Mouse (Mus musculus) CH12.LX (cell line): ENCODE measurements around the gene Baz1b. TPM values are rescaled to one million over a fixed set of nuclear protein-coding genes. Genes with fewer than 3 reads are reported as not detected.

Experiments used
- DNase-seq: peaks from one replicate; pipeline ENCODE4 v3.0.0-alpha.2; 2013; ENCODE audit errors: extremely low read depth
- H3K27ac ChIP-seq: 2 replicates; pipeline ENCODE4 v1.5.1; 2012; ENCODE audit warnings: low read depth, mild to moderate bottlenecking, control low read depth, moderate library complexity; ENCODE audit not compliant: insufficient read depth
- H3K27me3 ChIP-seq: replicated peaks from 2 replicates; pipeline ENCODE3; 2012; ENCODE audit warnings: inconsistent platforms
- H3K36me3 ChIP-seq, 2 experiments: replicated peaks in 1 of 2; 2 replicates each; pipeline versions ENCODE3 to v1.6.1; 2012; ENCODE audit warnings: inconsistent platforms in 1 of 2, low read length in 1 of 2, mild to moderate bottlenecking in 1 of 2, mixed read lengths in 1 of 2, moderate library complexity in 1 of 2; ENCODE audit not compliant: control insufficient read depth in 1 of 2, insufficient read depth in 1 of 2
- H3K4me1 ChIP-seq, 2 experiments: 2 replicates each; pipeline ENCODE4 v1.6.1; 2012; ENCODE audit warnings: inconsistent platforms in 1 of 2, moderate library complexity in 1 of 2; ENCODE audit not compliant: insufficient read depth in 2 of 2, control insufficient read depth in 1 of 2
- H3K4me2 ChIP-seq: 2 replicates; pipeline ENCODE4 v1.6.1; 2012; ENCODE audit warnings: low read depth, mild to moderate bottlenecking, control low read depth; ENCODE audit not compliant: poor library complexity, insufficient read depth, severe bottlenecking
- H3K4me3 ChIP-seq, 3 experiments: fragments of 150-350 bp in 1 of 3; sonication (generic) in 1 of 3; replicated peaks in 1 of 3; 2 replicates each; pipeline versions ENCODE3 to v1.5.1; 2011 to 2012; ENCODE audit warnings: low read depth in 2 of 3, low read length in 2 of 3, mild to moderate bottlenecking in 2 of 3, moderate library complexity in 2 of 3, control low read depth in 1 of 3, improper control_type of control experiment in 1 of 3, inconsistent platforms in 1 of 3, mixed read lengths in 1 of 3; ENCODE audit not compliant: poor library complexity in 1 of 3
- H3K79me2 ChIP-seq: replicated peaks from 2 replicates; pipeline ENCODE4 v1.6.1; 2012; ENCODE audit warnings: mild to moderate bottlenecking, moderate library complexity; ENCODE audit not compliant: control insufficient read depth, poor library complexity, insufficient read depth, severe bottlenecking; ENCODE audit errors: extremely low read depth
- H3K9ac ChIP-seq: 2 replicates; pipeline ENCODE4 v1.6.1; 2012; ENCODE audit warnings: low read depth, mild to moderate bottlenecking, control low read depth, moderate library complexity; ENCODE audit not compliant: insufficient read depth
- H3K9me3 ChIP-seq: replicated peaks from 2 replicates; pipeline ENCODE3; 2012; ENCODE audit warnings: low read length, inconsistent platforms, mixed read lengths
- E2F4 ChIP-seq: IDR thresholded peaks from 2 replicates; pipeline ENCODE4 v1.6.1; 2011; ENCODE audit warnings: low read depth, low read length, improper control_type of control experiment; ENCODE audit not compliant: insufficient replicate concordance
- EP300 ChIP-seq: IDR thresholded peaks from 2 replicates; pipeline ENCODE4 v1.6.1; 2011; ENCODE audit warnings: low read length, improper control_type of control experiment
- JUND ChIP-seq: conservative IDR thresholded peaks from 2 replicates; pipeline ENCODE4 v1.6.1; 2011; ENCODE audit warnings: low read depth, low read length, improper control_type of control experiment
- KAT2A ChIP-seq: IDR thresholded peaks from 2 replicates; pipeline ENCODE4 v1.6.1; 2012; ENCODE audit warnings: low read length, improper control_type of control experiment, inconsistent platforms; ENCODE audit not compliant: insufficient replicate concordance
- MAX ChIP-seq: IDR thresholded peaks from 2 replicates; pipeline ENCODE4 v1.6.1; 2011; ENCODE audit warnings: low read length, improper control_type of control experiment
- NELFE ChIP-seq: IDR thresholded peaks from 2 replicates; pipeline ENCODE4 v1.6.1; 2011; ENCODE audit warnings: low read depth, low read length, improper control_type of control experiment
- RAD21 ChIP-seq: IDR thresholded peaks from 2 replicates; pipeline ENCODE4 v1.6.1; 2011; ENCODE audit warnings: low read depth, mild to moderate bottlenecking, low read length, improper control_type of control experiment, moderate library complexity
- TCF12 ChIP-seq: IDR thresholded peaks from 2 replicates; pipeline ENCODE4 v1.6.1; 2014; ENCODE audit warnings: low read depth, mild to moderate bottlenecking, inconsistent platforms, low read length, improper control_type of control experiment
- USF2 ChIP-seq: conservative IDR thresholded peaks from 2 replicates; pipeline ENCODE4 v1.6.1; 2011; ENCODE audit warnings: low read depth, low read length, improper control_type of control experiment
- ZC3H11A ChIP-seq: IDR thresholded peaks from 2 replicates; pipeline ENCODE4 v1.6.1; 2012; ENCODE audit warnings: low read depth, mild to moderate bottlenecking, inconsistent platforms, low read length, improper control_type of control experiment
- dilution Hi-C: fragments of 300-500 bp; cut with MboI; formaldehyde crosslinking; loops from 2 replicates; pipeline ENCODE4 v1.14.3; 2020; ENCODE audit warnings: low sequenced_read_pairs; ENCODE audit not compliant: extremely low pct_unique_long_range_greater_than_20kb, extremely low pct_ligation_motif_present
- in situ Hi-C: fragments of 300-500 bp; cut with MboI; formaldehyde crosslinking; loops from 3 replicates; pipeline ENCODE4 v1.14.3; 2019; ENCODE audit warnings: low sequenced_read_pairs, low pct_ligation_motif_present, low pct_unique_long_range_greater_than_20kb, mixed read lengths
- polyA plus RNA-seq: library from polyadenylated mRNA; unstranded; fragments of >175 nt; gene quantifications from 2 replicates; pipeline ENCODE4 v1.2.1, GENCODE M21; 2012; ENCODE audit warnings: low read depth; ENCODE audit not compliant: insufficient read length
- total RNA-seq, 2 experiments: library from RNA; depleted of rRNA; stranded (reverse); fragments of 300-350 nt in 1 of 2; fragments of >200 nt in 1 of 2; gene quantifications; 2 replicates each; pipeline ENCODE4 v1.2.3; 2012 to 2014

Gene Baz1b
- total and polyA plus RNA-seq, 3 experiments: 53.3 to 85.4 (median 60.0) TPM

GRCm38 (mm10) chr5:135292001-135292400, 104.9 kb downstream of the Baz1b start:
- no peaks in the 10 kb centered on the region for H3K79me2 ChIP-seq
- peaks cover 55% of the 10 kb centered on the region for H3K27me3 ChIP-seq
- H3K27ac ChIP-seq: no peak overlapping the region
- no peak for TF ChIP-seq JUND
- TF ChIP-seq NELFE: no peak
- no peak for TF ChIP-seq RAD21
- no peak for TF ChIP-seq MAX
- TF ChIP-seq KAT2A: no peak
- TF ChIP-seq ZC3H11A: no peak
- TF ChIP-seq USF2: no peak
- no peak for TF ChIP-seq TCF12
- TF ChIP-seq EP300: no peak
- TF ChIP-seq E2F4: no peak
- no peak overlapping the region for H3K4me3 ChIP-seq
- H3K4me1 ChIP-seq: no peaks in the 10 kb centered on the region
- in situ Hi-C loops: no loop called here
- no peak overlapping the region for H3K4me2 ChIP-seq
- H3K36me3 ChIP-seq: no peaks in the 10 kb centered on the region
- H3K9me3 ChIP-seq: peaks cover 12% of the 10 kb centered on the region
- dilution Hi-C loops: no loop called here
- no peak overlapping the region for H3K9ac ChIP-seq
- DNase-seq: no peak

Other genes with a start within 250 kb of the Baz1b start
- gene Cldn4, start 240.3 kb upstream of the Baz1b start, total RNA-seq (2012; rRNA removed): 0.08 TPM in 1 of 2 replicates, not detected in the other
- 0.16 and 0.51 TPM in 2 replicates for gene Cldn4, start 240.3 kb upstream of the Baz1b start, total RNA-seq (2014; rRNA removed)
- 0.17 and 0.31 TPM in 2 replicates for gene Cldn4, start 240.3 kb upstream of the Baz1b start, polyA plus RNA-seq
- not detected in 2 replicates for gene Cldn3, start 201.1 kb upstream of the Baz1b start, total RNA-seq (2012; rRNA removed)
- gene Cldn3, start 201.1 kb upstream of the Baz1b start, total RNA-seq (2014; rRNA removed): not detected in 2 replicates
- not detected in 2 replicates for gene Cldn3, start 201.1 kb upstream of the Baz1b start, polyA plus RNA-seq
- gene Abhd11, start 178.1 kb upstream of the Baz1b start, total RNA-seq (2012; rRNA removed): 36.0 and 37.1 TPM in 2 replicates
- gene Abhd11, start 178.1 kb upstream of the Baz1b start, total RNA-seq (2014; rRNA removed): 31.2 and 36.6 TPM in 2 replicates
- gene Abhd11, start 178.1 kb upstream of the Baz1b start, polyA plus RNA-seq: 29.2 and 32.1 TPM in 2 replicates
- gene Stx1a, start 163.8 kb upstream of the Baz1b start, total RNA-seq (2012; rRNA removed): 2.0 and 2.4 TPM in 2 replicates
- gene Stx1a, start 163.8 kb upstream of the Baz1b start, total RNA-seq (2014; rRNA removed): 0.81 and 1.1 TPM in 2 replicates
- gene Stx1a, start 163.8 kb upstream of the Baz1b start, polyA plus RNA-seq: 3.0 and 3.3 TPM in 2 replicates
- gene Dnajc30, start 123.1 kb upstream of the Baz1b start, total RNA-seq (2012; rRNA removed): 7.2 and 7.5 TPM in 2 replicates
- 4.1 and 4.9 TPM in 2 replicates for gene Dnajc30, start 123.1 kb upstream of the Baz1b start, total RNA-seq (2014; rRNA removed)
- gene Dnajc30, start 123.1 kb upstream of the Baz1b start, polyA plus RNA-seq: 9.2 and 9.6 TPM in 2 replicates
- gene Bud23, start 122.3 kb upstream of the Baz1b start, total RNA-seq (2012; rRNA removed): 62.1 and 70.0 TPM in 2 replicates
- 60.7 and 79.1 TPM in 2 replicates for gene Bud23, start 122.3 kb upstream of the Baz1b start, total RNA-seq (2014; rRNA removed)
- 118 and 141 TPM in 2 replicates for gene Bud23, start 122.3 kb upstream of the Baz1b start, polyA plus RNA-seq
- 0.64 and 0.80 TPM in 2 replicates for gene Vps37d, start 109.0 kb upstream of the Baz1b start, total RNA-seq (2012; rRNA removed)
- gene Vps37d, start 109.0 kb upstream of the Baz1b start, total RNA-seq (2014; rRNA removed): 0.20 and 0.56 TPM in 2 replicates
- 0.40 TPM in 1 of 2 replicates, not detected in the other for gene Vps37d, start 109.0 kb upstream of the Baz1b start, polyA plus RNA-seq
- not detected in 2 replicates for gene Mlxipl, start 97.4 kb upstream of the Baz1b start, total RNA-seq (2012; rRNA removed)
- gene Mlxipl, start 97.4 kb upstream of the Baz1b start, total RNA-seq (2014; rRNA removed): not detected in 2 replicates
- not detected in 2 replicates for gene Mlxipl, start 97.4 kb upstream of the Baz1b start, polyA plus RNA-seq
- gene Tbl2, start 37.6 kb upstream of the Baz1b start, total RNA-seq (2012; rRNA removed): 26.3 and 31.9 TPM in 2 replicates
- gene Tbl2, start 37.6 kb upstream of the Baz1b start, total RNA-seq (2014; rRNA removed): 20.0 and 21.7 TPM in 2 replicates
- 24.8 and 25.2 TPM in 2 replicates for gene Tbl2, start 37.6 kb upstream of the Baz1b start, polyA plus RNA-seq
- 20.1 and 22.0 TPM in 2 replicates for gene Bcl7b, start 19.0 kb upstream of the Baz1b start, total RNA-seq (2012; rRNA removed)
- 21.6 and 24.1 TPM in 2 replicates for gene Bcl7b, start 19.0 kb upstream of the Baz1b start, total RNA-seq (2014; rRNA removed)
- gene Bcl7b, start 19.0 kb upstream of the Baz1b start, polyA plus RNA-seq: 40.8 and 43.6 TPM in 2 replicates
- gene Fzd9, start 64.0 kb downstream of the Baz1b start, total RNA-seq (2012; rRNA removed): not detected in 2 replicates
- gene Fzd9, start 64.0 kb downstream of the Baz1b start, total RNA-seq (2014; rRNA removed): not detected in 2 replicates
- gene Fzd9, start 64.0 kb downstream of the Baz1b start, polyA plus RNA-seq: not detected in 2 replicates
- gene Fkbp6, start 162.8 kb downstream of the Baz1b start, total RNA-seq (2012; rRNA removed): not detected in 2 replicates
- gene Fkbp6, start 162.8 kb downstream of the Baz1b start, total RNA-seq (2014; rRNA removed): not detected in 2 replicates
- not detected in 2 replicates for gene Fkbp6, start 162.8 kb downstream of the Baz1b start, polyA plus RNA-seq
- not detected in 2 replicates for gene Trim50, start 166.0 kb downstream of the Baz1b start, total RNA-seq (2012; rRNA removed)
- gene Trim50, start 166.0 kb downstream of the Baz1b start, total RNA-seq (2014; rRNA removed): not detected in 2 replicates
- gene Trim50, start 166.0 kb downstream of the Baz1b start, polyA plus RNA-seq: not detected in 2 replicates
- 27.6 and 37.4 TPM in 2 replicates for gene Nsun5, start 182.7 kb downstream of the Baz1b start, total RNA-seq (2012; rRNA removed)
- 30.0 and 30.9 TPM in 2 replicates for gene Nsun5, start 182.7 kb downstream of the Baz1b start, total RNA-seq (2014; rRNA removed)
- 36.6 and 42.2 TPM in 2 replicates for gene Nsun5, start 182.7 kb downstream of the Baz1b start, polyA plus RNA-seq
- 9.8 and 10.4 TPM in 2 replicates for gene Pom121, start 207.3 kb downstream of the Baz1b start, total RNA-seq (2012; rRNA removed)
- 2.4 and 3.4 TPM in 2 replicates for gene Pom121, start 207.3 kb downstream of the Baz1b start, total RNA-seq (2014; rRNA removed)
- gene Pom121, start 207.3 kb downstream of the Baz1b start, polyA plus RNA-seq: 37.5 and 54.0 TPM in 2 replicates